Mouse (Mus musculus): Measurements from ENCODE around the gene Gphb5. TPM values are rescaled to one million over a fixed set of nuclear protein-coding genes. Genes with fewer than 3 reads are reported as not detected.
"Not testable (repeated sequence)": the region's sequence is repeated elsewhere in the genome, so short reads cannot be mapped to it uniquely, and the experiment has no call there.

Gphb5 gene
- total and polyA plus RNA-seq, 3 experiments, result not detected

GRCm38 (mm10) chr12:75453027-75453426 lies 36.4 kb upstream of the Gphb5 start:
- H3K9me3 ChIP-seq (replicated peaks), result no peaks in the 10 kb centered on the region
- no peaks in the 10 kb centered on the region for H3K27me3 ChIP-seq (ENCODE audit: insufficient read depth, low read length)
- ATAC-seq (ENCODE audit: extremely low read depth, insufficient number of reproducible peaks, low FRiP score, poor library complexity, severe bottlenecking), result no peak
- H3K36me3 ChIP-seq (replicated peaks), result peaks cover 54% of the 10 kb centered on the region
- peaks cover 2% of the 10 kb centered on the region; the same call in 1 of the 2 replicates for H3K4me1 ChIP-seq (ENCODE audit: insufficient read depth, low read depth, low read length)
- no peak for DNase-seq (ENCODE audit: low spot score)
- no peak overlapping the region for H3K4me3 ChIP-seq (ENCODE audit: low read depth, low read length)
- TF ChIP-seq GATA2 (IDR thresholded peaks at IDR 0.05; ENCODE audit: borderline replicate concordance, low read depth, low read length), result no peak
- TF ChIP-seq GATA1 (IDR thresholded peaks at IDR 0.05; ENCODE audit: borderline replicate concordance, low read length), result no peak
- TF ChIP-seq POLR2AphosphoS5 (IDR thresholded peaks at IDR 0.05; ENCODE audit: insufficient replicate concordance, low read depth, low read length), result no peak
- TF ChIP-seq CTCF (IDR thresholded peaks at IDR 0.05; ENCODE audit: low read depth, low read length), result no peak
- TF ChIP-seq TAL1 (conservative IDR thresholded peaks at IDR 0.05; ENCODE audit: low read depth, low read length), result no peak

GRCm38 (mm10) chr12:75450592-75450991 lies 34.0 kb upstream of the Gphb5 start:
- no peak for DNase-seq (ENCODE audit: low spot score)
- Histone ChIP-seq H3K36me3 (replicated peaks) (peaks cover 42% of the 10 kb centered on the region), H3K9me3 (replicated peaks) (no peaks in the 10 kb centered on the region), H3K4me1 (ENCODE audit: insufficient read depth, low read depth, low read length) (peaks cover 2% of the 10 kb centered on the region; the same call in 1 of the 2 replicates), H3K27me3 (ENCODE audit: insufficient read depth, low read length) (peaks cover 4% of the 10 kb centered on the region; the same call in 1 of the 2 replicates), H3K4me3 (ENCODE audit: low read depth, low read length) (no peak overlapping the region)
- TF ChIP-seq GATA1 (IDR thresholded peaks at IDR 0.05; ENCODE audit: borderline replicate concordance, low read length) (no peak), CTCF (IDR thresholded peaks at IDR 0.05; ENCODE audit: low read depth, low read length) (no peak)
- no peak for ATAC-seq (ENCODE audit: extremely low read depth, insufficient number of reproducible peaks, low FRiP score, poor library complexity, severe bottlenecking)

- DNase-seq (ENCODE audit: low spot score) (no peak), ATAC-seq (ENCODE audit: extremely low read depth, insufficient number of reproducible peaks, low FRiP score, poor library complexity, severe bottlenecking) (no peak)
Measured at GRCm38 (mm10) chr12:75450011-75450410, 33.4 kb upstream of the Gphb5 start.

GRCm38 (mm10) chr12:75449475-75449966 lies 32.9 kb upstream of the Gphb5 start:
- no peak for ATAC-seq (ENCODE audit: extremely low read depth, insufficient number of reproducible peaks, low FRiP score, poor library complexity, severe bottlenecking)
- no peak for DNase-seq (ENCODE audit: low spot score)
- TF ChIP-seq TAL1 (conservative IDR thresholded peaks at IDR 0.05; ENCODE audit: low read depth, low read length), result no peak
- no peak for TF ChIP-seq GATA1 (IDR thresholded peaks at IDR 0.05; ENCODE audit: borderline replicate concordance, low read length)
- no peak for TF ChIP-seq CTCF (IDR thresholded peaks at IDR 0.05; ENCODE audit: low read depth, low read length)
- TF ChIP-seq GATA2 (IDR thresholded peaks at IDR 0.05; ENCODE audit: borderline replicate concordance, low read depth, low read length), result no peak
- no peak for TF ChIP-seq POLR2AphosphoS5 (IDR thresholded peaks at IDR 0.05; ENCODE audit: insufficient replicate concordance, low read depth, low read length)
- peaks cover 40% of the 10 kb centered on the region for H3K36me3 ChIP-seq (replicated peaks)
- H3K9me3 ChIP-seq (replicated peaks), result no peaks in the 10 kb centered on the region
- H3K27me3 ChIP-seq (ENCODE audit: insufficient read depth, low read length), result peaks cover 6% of the 10 kb centered on the region
- peaks cover 2% of the 10 kb centered on the region; the same call in 1 of the 2 replicates for H3K4me1 ChIP-seq (ENCODE audit: insufficient read depth, low read depth, low read length)
- no peak overlapping the region for H3K4me3 ChIP-seq (ENCODE audit: low read depth, low read length)

More at GRCm38 (mm10) chr12:75450011-75450410, 33.4 kb upstream of the Gphb5 start:
- peaks cover 42% of the 10 kb centered on the region for H3K36me3 ChIP-seq (replicated peaks)
- peaks cover 4% of the 10 kb centered on the region; the same call in 1 of the 2 replicates for H3K27me3 ChIP-seq (ENCODE audit: insufficient read depth, low read length)
- TF ChIP-seq POLR2AphosphoS5 (IDR thresholded peaks at IDR 0.05; ENCODE audit: insufficient replicate concordance, low read depth, low read length), result no peak
- no peak for TF ChIP-seq CTCF (IDR thresholded peaks at IDR 0.05; ENCODE audit: low read depth, low read length)
- TF ChIP-seq GATA2 (IDR thresholded peaks at IDR 0.05; ENCODE audit: borderline replicate concordance, low read depth, low read length), result no peak
- no peak for TF ChIP-seq GATA1 (IDR thresholded peaks at IDR 0.05; ENCODE audit: borderline replicate concordance, low read length)
- no peak for TF ChIP-seq TAL1 (conservative IDR thresholded peaks at IDR 0.05; ENCODE audit: low read depth, low read length)
- peaks cover 2% of the 10 kb centered on the region; the same call in 1 of the 2 replicates for H3K4me1 ChIP-seq (ENCODE audit: insufficient read depth, low read depth, low read length)
- H3K9me3 ChIP-seq (replicated peaks), result no peaks in the 10 kb centered on the region
- H3K4me3 ChIP-seq (ENCODE audit: low read depth, low read length), result no peak overlapping the region

GRCm38 (mm10) chr12:75448921-75449320 lies 32.3 kb upstream of the Gphb5 start:
- TF ChIP-seq CTCF (IDR thresholded peaks at IDR 0.05; ENCODE audit: low read depth, low read length), result no peak
- no peak for TF ChIP-seq GATA1 (IDR thresholded peaks at IDR 0.05; ENCODE audit: borderline replicate concordance, low read length)
- TF ChIP-seq GATA2 (IDR thresholded peaks at IDR 0.05; ENCODE audit: borderline replicate concordance, low read depth, low read length), result no peak
- no peak for TF ChIP-seq POLR2AphosphoS5 (IDR thresholded peaks at IDR 0.05; ENCODE audit: insufficient replicate concordance, low read depth, low read length)
- TF ChIP-seq TAL1 (conservative IDR thresholded peaks at IDR 0.05; ENCODE audit: low read depth, low read length), result no peak
- peaks cover 2% of the 10 kb centered on the region; the same call in 1 of the 2 replicates for H3K4me1 ChIP-seq (ENCODE audit: insufficient read depth, low read depth, low read length)
- H3K9me3 ChIP-seq (replicated peaks), result no peaks in the 10 kb centered on the region
- H3K36me3 ChIP-seq (replicated peaks), result peaks cover 40% of the 10 kb centered on the region
- H3K4me3 ChIP-seq (ENCODE audit: low read depth, low read length), result no peak overlapping the region
- H3K27me3 ChIP-seq (ENCODE audit: insufficient read depth, low read length), result peaks cover 8% of the 10 kb centered on the region
- DNase-seq (ENCODE audit: low spot score), result no peak
- no peak for ATAC-seq (ENCODE audit: extremely low read depth, insufficient number of reproducible peaks, low FRiP score, poor library complexity, severe bottlenecking)

- Histone ChIP-seq H3K27me3 (ENCODE audit: insufficient read depth, low read length) (peaks cover 17% of the 10 kb centered on the region), H3K36me3 (replicated peaks) (peaks cover 17% of the 10 kb centered on the region), H3K9me3 (replicated peaks) (no peaks in the 10 kb centered on the region), H3K4me3 (ENCODE audit: low read depth, low read length) (no peak overlapping the region), H3K4me1 (ENCODE audit: insufficient read depth, low read depth, low read length) (peaks cover 2% of the 10 kb centered on the region; the same call in 1 of the 2 replicates)
- TF ChIP-seq GATA2 (IDR thresholded peaks at IDR 0.05; ENCODE audit: borderline replicate concordance, low read depth, low read length) (no peak), POLR2AphosphoS5 (IDR thresholded peaks at IDR 0.05; ENCODE audit: insufficient replicate concordance, low read depth, low read length) (no peak), CTCF (IDR thresholded peaks at IDR 0.05; ENCODE audit: low read depth, low read length) (no peak), TAL1 (conservative IDR thresholded peaks at IDR 0.05; ENCODE audit: low read depth, low read length) (no peak), GATA1 (IDR thresholded peaks at IDR 0.05; ENCODE audit: borderline replicate concordance, low read length) (no peak)
- DNase-seq (ENCODE audit: low spot score) (no peak), ATAC-seq (ENCODE audit: extremely low read depth, insufficient number of reproducible peaks, low FRiP score, poor library complexity, severe bottlenecking) (no peak)
Measured at GRCm38 (mm10) chr12:75446245-75446644, 29.7 kb upstream of the Gphb5 start.

GRCm38 (mm10) chr12:75432400-75432799 lies 15.8 kb upstream of the Gphb5 start:
- not testable (repeated sequence) for H3K9me3 ChIP-seq (replicated peaks); DNase-seq (ENCODE audit: low spot score); ATAC-seq (ENCODE audit: extremely low read depth, insufficient number of reproducible peaks, low FRiP score, poor library complexity, severe bottlenecking); H3K4me1 ChIP-seq (ENCODE audit: insufficient read depth, low read depth, low read length); H3K36me3 ChIP-seq (replicated peaks); H3K4me3 ChIP-seq (ENCODE audit: low read depth, low read length)
- peaks cover 29% of the 10 kb centered on the region for H3K27me3 ChIP-seq (ENCODE audit: insufficient read depth, low read length)

Measured in G1E (cell line).